Comparison of ENCODE assay signal across 8 mouse cellular contexts in the genomic region with DNA sequence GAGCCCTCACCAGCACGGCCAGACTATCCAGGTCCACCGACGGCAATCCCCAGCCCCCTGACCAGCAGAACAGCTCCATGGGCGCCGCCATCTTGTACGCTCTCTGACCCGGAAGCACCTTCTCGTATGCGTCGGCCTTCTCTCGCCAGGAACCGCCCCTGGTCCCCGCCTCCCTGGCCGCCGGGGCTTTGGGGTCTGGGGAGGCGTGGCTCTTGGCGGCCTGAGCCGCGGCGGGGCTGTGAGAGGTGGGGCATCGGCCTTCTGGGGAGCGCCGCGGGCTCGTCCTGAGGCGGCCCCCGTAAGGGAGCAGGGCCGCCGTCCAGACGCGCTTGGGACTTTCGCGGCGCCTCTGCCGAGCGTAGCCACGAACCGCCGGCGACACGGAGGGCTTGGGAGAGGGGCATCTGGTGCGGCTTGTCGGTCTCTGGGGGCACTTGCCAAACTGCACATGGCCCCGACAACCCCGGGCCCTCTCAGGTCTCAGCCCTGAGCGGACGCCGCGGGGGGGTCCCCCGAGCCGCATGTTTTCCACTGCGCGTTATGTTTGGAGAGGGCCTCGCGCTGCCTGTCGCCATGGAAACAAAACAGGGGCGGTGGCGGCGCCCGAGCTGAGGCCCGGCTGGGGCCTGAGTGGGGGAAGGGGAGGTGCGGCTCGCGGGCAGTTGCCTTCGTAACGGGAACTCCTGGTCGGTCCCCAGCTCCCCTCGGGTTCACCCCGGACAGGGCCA. TPM values are rescaled to one million over a fixed set of nuclear protein-coding genes. Genes with fewer than 3 reads are reported as not detected.
DNase-seq lines count a peak whose midpoint lies in the region; ATAC-seq lines count a peak whose summit lies in the region.

No protein-coding gene starts in this region.

- H3K4me1 ChIP-seq in intestine, embryonic 16.5 days (ENCODE audit: control insufficient read depth, insufficient read depth, low read length) = peaks cover 12% of the 10 kb centered on the region
- H3K4me1 ChIP-seq in midbrain, embryonic 10.5 days = peaks cover 62% of the 10 kb centered on the region

- H3K9ac ChIP-seq in intestine, embryonic 16.5 days (ENCODE audit: low read depth, low read length) = peak overlapping the region; percentile 82

- ATAC-seq in intestine, embryonic 16.5 days = peak; percentile 94

- no peaks in the 10 kb centered on the region for H3K9me3 ChIP-seq in intestine, embryonic 16.5 days (ENCODE audit: control insufficient read depth, low read length)
- no peaks in the 10 kb centered on the region for H3K9me3 ChIP-seq in midbrain, embryonic 10.5 days (replicated peaks)

- H3K4me2 ChIP-seq in intestine, embryonic 16.5 days (ENCODE audit: low read depth, low read length) = peak overlapping the region; percentile 82

- H3K27me3 ChIP-seq in intestine, embryonic 16.5 days (replicated peaks; ENCODE audit: control insufficient read depth, insufficient read depth, low read length) = no peaks in the 10 kb centered on the region
- H3K27me3 ChIP-seq in midbrain, embryonic 10.5 days (ENCODE audit: low read depth, poor library complexity, severe bottlenecking) = no peaks in the 10 kb centered on the region

- H3K27ac ChIP-seq in intestine, embryonic 16.5 days (ENCODE audit: low read length) = peak overlapping the region; percentile 93
- H3K27ac ChIP-seq in midbrain, embryonic 10.5 days (replicated peaks) = peak overlapping the region; percentile 97

- intact Hi-C loops in gastrocnemius, postnatal 36 days (cut with DNase I) = loop anchor here (2.0 kb wide), 1 partner anchor 15 kb away; no protein-coding TSS in a partner anchor
- intact Hi-C loops in left cerebral cortex, postnatal 36 days (cut with DNase I) = loop anchor here (5.0 kb wide), 1 partner anchor 122 kb away; the partner anchor contains the start of gene Rusc1

- 0 out of 2 replicates have a peak, but pooled peaks cover 5% of the 10 kb centered on the region for H3K36me3 ChIP-seq in intestine, embryonic 16.5 days (ENCODE audit: control insufficient read depth, insufficient read depth, low read length)
- H3K36me3 ChIP-seq in midbrain, embryonic 10.5 days = peaks cover 52% of the 10 kb centered on the region

- DNase-seq in adrenal gland, adult 8-10 months = peak; percentile 90
- peak; percentile 93 for DNase-seq in embryo, embryonic 11.5 days (ENCODE audit: low read depth, low spot score)
- DNase-seq in gastrocnemius, postnatal 36 days = peak; percentile 87 to 91
- peak; percentile 92 to 93 for DNase-seq in left cerebral cortex, postnatal 36 days (ENCODE audit: low spot score in 2 of 2)
- DNase-seq in midbrain, embryonic 10.5 days (ENCODE audit: low spot score) = peak; percentile 96
- DNase-seq in right cerebral cortex, postnatal 36 days (ENCODE audit: low spot score in 2 of 2) = peak; percentile 89
- peak; percentile 93 to 96 for DNase-seq in urinary bladder, postnatal 4 days (ENCODE audit: low spot score in 2 of 2)

- H3K4me3 ChIP-seq in intestine, embryonic 16.5 days (ENCODE audit: low read length) = peak overlapping the region; percentile 69
- peak overlapping the region; percentile 81 for H3K4me3 ChIP-seq in midbrain, embryonic 10.5 days

- WGBS in intestine, embryonic 16.5 days = under 1% methylated on average over 64 of the region's 69 CpGs
- under 1% methylated on average over 66 of the region's 69 CpGs for WGBS in midbrain, embryonic 10.5 days

RNA-seq across cellular contexts. Expression of gene Thbs3, which starts 1.0 kb away (rescaled TPM):
- total RNA-seq in adrenal gland, adult 8-10 months (2022) = 1 to 10 TPM; 4.1 to 8.6 (median 7.8) TPM
- 1 to 10 TPM; 6.9 to 8.0 TPM for total RNA-seq in gastrocnemius, postnatal 36 days (2021)
- 18.9 and 20.3 TPM in 2 replicates for polyA plus RNA-seq in intestine, embryonic 16.5 days (2015; fragmentation: Nextera tagmentation; extraction: Ambion mirVana)
- total RNA-seq in left cerebral cortex, postnatal 36 days (2021) = 10 to 100 TPM; 21.0 to 21.3 TPM
- polyA plus RNA-seq in midbrain, embryonic 10.5 days (2016; fragmentation: Nextera tagmentation; extraction: Ambion mirVana) = 82.2 and 108 TPM in 2 replicates

RNA-seq across cellular contexts. Expression of gene Gba, which starts 11.2 kb away (rescaled TPM):
- 10 to 100 TPM; 65.6 to 84.3 (median 70.5) TPM for total RNA-seq in adrenal gland, adult 8-10 months (2022)
- 10 to 100 TPM; 18.2 to 18.6 TPM for total RNA-seq in gastrocnemius, postnatal 36 days (2021)
- 73.1 and 87.5 TPM in 2 replicates for polyA plus RNA-seq in intestine, embryonic 16.5 days (2015; fragmentation: Nextera tagmentation; extraction: Ambion mirVana)
- total RNA-seq in left cerebral cortex, postnatal 36 days (2021) = 10 to 100 TPM; 62.4 to 64.6 TPM
- 37.1 and 41.5 TPM in 2 replicates for polyA plus RNA-seq in midbrain, embryonic 10.5 days (2016; fragmentation: Nextera tagmentation; extraction: Ambion mirVana)

RNA-seq across cellular contexts. Expression of gene Mtx1, which starts 12.9 kb away (rescaled TPM):
- 100 to 1,000 TPM; 138 to 169 (median 152) TPM for total RNA-seq in adrenal gland, adult 8-10 months (2022)
- total RNA-seq in gastrocnemius, postnatal 36 days (2021) = 10 to 100 TPM; 40.2 to 41.0 TPM
- polyA plus RNA-seq in intestine, embryonic 16.5 days (2015; fragmentation: Nextera tagmentation; extraction: Ambion mirVana) = 214 and 234 TPM in 2 replicates
- 10 to 100 TPM; 90.6 to 93.8 TPM for total RNA-seq in left cerebral cortex, postnatal 36 days (2021)
- 238 TPM in 2 replicates for polyA plus RNA-seq in midbrain, embryonic 10.5 days (2016; fragmentation: Nextera tagmentation; extraction: Ambion mirVana)

RNA-seq across cellular contexts. Expression of gene Muc1, which starts 14.9 kb away (rescaled TPM):
- under 1 TPM in 3 of 4 experiments, not detected in 1; 0.22 to 0.96 (median 0.65) TPM for total RNA-seq in adrenal gland, adult 8-10 months (2022)
- total RNA-seq in gastrocnemius, postnatal 36 days (2021) = under 1 TPM; 0.20 TPM
- polyA plus RNA-seq in intestine, embryonic 16.5 days (2015; fragmentation: Nextera tagmentation; extraction: Ambion mirVana) = 13.2 and 13.4 TPM in 2 replicates
- 1 to 10 TPM in 1 of 2 experiments, under 1 TPM in 1; 0.44 to 1.1 TPM for total RNA-seq in left cerebral cortex, postnatal 36 days (2021)
- polyA plus RNA-seq in midbrain, embryonic 10.5 days (2016; fragmentation: Nextera tagmentation; extraction: Ambion mirVana) = 1.8 and 3.4 TPM in 2 replicates

RNA-seq across cellular contexts. Expression of gene Fam189b, which starts 31.0 kb away (rescaled TPM):
- total RNA-seq in adrenal gland, adult 8-10 months (2022) = 10 to 100 TPM; 16.7 to 32.5 (median 23.3) TPM
- total RNA-seq in gastrocnemius, postnatal 36 days (2021) = 10 to 100 TPM; 16.1 to 17.5 TPM
- polyA plus RNA-seq in intestine, embryonic 16.5 days (2015; fragmentation: Nextera tagmentation; extraction: Ambion mirVana) = 16.7 and 20.8 TPM in 2 replicates
- total RNA-seq in left cerebral cortex, postnatal 36 days (2021) = 10 to 100 TPM; 59.3 to 60.3 TPM
- polyA plus RNA-seq in midbrain, embryonic 10.5 days (2016; fragmentation: Nextera tagmentation; extraction: Ambion mirVana) = 31.0 and 35.0 TPM in 2 replicates

Comparison
In these comparisons a context has a peak if more than half of its experiments do, and no peak if none do; other contexts are left out.
1. Peak in every context shown above with its lines: DNase-seq, ATAC-seq, H3K4me3 ChIP-seq and H3K27ac ChIP-seq.